Mouse (Mus musculus) midbrain, embryonic 16.5 days (tissue): Measurements from ENCODE around the gene Pex14. TPM values are rescaled to one million over a fixed set of nuclear protein-coding genes. Genes with fewer than 3 reads are reported as not detected.

Experiments used
- ATAC-seq: fragments of 200-750 bp; cut with Nextera tagmentation; 2 replicates; pipeline ENCODE4 v1.8.0; 2017; ENCODE audit warnings: moderate TSS enrichment
- H3K27ac ChIP-seq: fragments of 300-500 bp; sonication (generic); 2 replicates; pipeline ENCODE4 v1.5.1; 2014; ENCODE audit warnings: mild to moderate bottlenecking, low read length, mixed read lengths
- H3K27me3 ChIP-seq: fragments of 300-500 bp; sonication (generic); 2 replicates; pipeline ENCODE4 v1.6.1; 2014; ENCODE audit warnings: low read depth, low read length, mixed read lengths; ENCODE audit not compliant: control insufficient read depth, insufficient read depth
- H3K36me3 ChIP-seq: fragments of 300-500 bp; sonication (generic); 2 replicates; pipeline ENCODE4 v1.6.1; 2014; ENCODE audit warnings: mild to moderate bottlenecking, low read length, moderate library complexity, mixed read lengths; ENCODE audit not compliant: control insufficient read depth, insufficient read depth
- H3K4me1 ChIP-seq: fragments of 300-500 bp; sonication (generic); 2 replicates; pipeline ENCODE4 v1.6.1; 2014; ENCODE audit warnings: mild to moderate bottlenecking, low read length, mixed read lengths; ENCODE audit not compliant: control insufficient read depth, insufficient read depth
- H3K4me2 ChIP-seq: fragments of 300-500 bp; sonication (generic); 2 replicates; pipeline ENCODE4 v1.6.1; 2014; ENCODE audit warnings: mild to moderate bottlenecking, low read length, mixed read lengths
- H3K4me3 ChIP-seq: fragments of 300-500 bp; sonication (generic); 2 replicates; pipeline ENCODE4 v1.5.1; 2014; ENCODE audit warnings: low read depth, mild to moderate bottlenecking, low read length, moderate library complexity, mixed read lengths
- H3K9ac ChIP-seq: fragments of 300-500 bp; sonication (generic); 2 replicates; pipeline ENCODE4 v1.6.1; 2014; ENCODE audit warnings: low read depth, low read length, mixed read lengths
- H3K9me3 ChIP-seq: fragments of 300-500 bp; sonication (generic); replicated peaks from 2 replicates; pipeline ENCODE4 v1.6.1; 2014; ENCODE audit warnings: mild to moderate bottlenecking, low read length, mixed read lengths; ENCODE audit not compliant: control insufficient read depth, poor library complexity, severe bottlenecking
- WGBS: fragments of 180-500 bp; shearing (Covaris S2); extraction: QIAGEN DNeasy Blood & Tissue Kit; methylation state at CpG from one replicate; pipeline ENCODE4 v1.1.7; 2014; 5-methylcytosine and 5-hydroxymethylcytosine counted together
- polyA plus RNA-seq: library from polyadenylated mRNA; unstranded; fragments of >200 nt; fragmentation: Nextera tagmentation; extraction: Ambion mirVana; gene quantifications from 2 replicates; pipeline ENCODE4 v1.2.1, GENCODE M21; 2015

The Pex14 gene
- polyA plus RNA-seq, 1 experiment from 2014 or later = 57.0 TPM

DNA sequence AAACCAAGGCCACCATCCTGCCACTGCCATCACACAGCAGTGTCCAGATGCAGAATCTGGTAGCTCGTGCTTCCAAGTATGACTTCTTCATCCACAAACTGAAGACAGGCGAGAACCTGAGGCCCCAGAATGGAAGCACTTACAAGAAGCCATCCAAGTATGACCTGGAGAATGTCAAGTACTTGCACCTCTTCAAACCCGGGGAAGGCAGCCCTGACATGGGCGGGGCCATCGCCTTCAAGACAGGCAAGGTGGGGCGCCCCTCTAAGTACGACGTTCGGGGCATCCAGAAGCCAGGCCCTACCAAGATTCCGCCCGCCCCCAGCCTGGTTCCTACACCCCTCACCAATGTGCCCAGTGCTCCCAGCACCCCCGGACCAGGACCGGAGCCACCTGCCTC, 166.6 kb downstream of the Pex14 start:
- Histone ChIP-seq H3K4me2 (no peak overlapping the region), H3K27ac (no peak overlapping the region), H3K36me3 (no peaks in the 10 kb centered on the region), H3K4me1 (peaks cover 19% of the 10 kb centered on the region; the same call in 1 of the 2 replicates), H3K4me3 (no peak overlapping the region), H3K9ac (no peak overlapping the region), H3K9me3 (no peaks in the 10 kb centered on the region), H3K27me3 (peaks cover 3% of the 10 kb centered on the region)
- WGBS = 93% methylated on average over 13 of the region's 13 CpGs
- no peak for ATAC-seq

DNA sequence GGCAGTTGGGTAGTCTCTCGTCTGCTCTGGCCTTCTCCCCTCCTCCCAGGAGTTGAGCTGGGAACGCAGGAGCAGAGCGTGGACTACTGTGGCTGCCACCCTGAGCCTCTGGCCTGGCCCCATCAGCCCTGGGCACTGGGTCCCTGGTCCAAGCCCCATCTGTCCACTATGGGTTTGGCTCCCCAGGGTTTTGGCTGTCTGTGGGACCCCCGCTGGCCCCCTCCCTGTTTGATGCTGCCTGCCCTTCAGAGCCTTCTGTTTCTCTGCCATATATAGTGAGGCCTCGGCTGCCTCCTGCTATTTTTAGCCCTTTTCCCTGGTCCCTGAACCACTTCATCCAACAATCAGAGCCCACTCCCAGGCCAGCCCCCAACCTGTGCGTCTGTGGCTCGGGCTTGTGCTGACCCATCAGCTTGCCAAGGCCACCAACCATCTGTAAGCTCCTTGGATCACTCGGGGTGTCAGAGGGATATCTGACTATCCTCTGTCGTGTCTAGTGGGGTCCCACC, 168.9 kb downstream of the Pex14 start:
- peaks cover 9% of the 10 kb centered on the region for H3K27me3 ChIP-seq
- H3K4me1 ChIP-seq = peaks cover 19% of the 10 kb centered on the region; the same call in 1 of the 2 replicates
- 0 out of 2 replicates have a peak overlapping the region, but pooled peaks have one; percentile 5 for H3K27ac ChIP-seq
- no peaks in the 10 kb centered on the region for H3K9me3 ChIP-seq
- H3K4me2 ChIP-seq = no peak overlapping the region
- no peak overlapping the region for H3K4me3 ChIP-seq
- H3K9ac ChIP-seq = no peak overlapping the region
- H3K36me3 ChIP-seq = no peaks in the 10 kb centered on the region
- 53% methylated on average over 8 of the region's 9 CpGs for WGBS
- no peak for ATAC-seq

DNA sequence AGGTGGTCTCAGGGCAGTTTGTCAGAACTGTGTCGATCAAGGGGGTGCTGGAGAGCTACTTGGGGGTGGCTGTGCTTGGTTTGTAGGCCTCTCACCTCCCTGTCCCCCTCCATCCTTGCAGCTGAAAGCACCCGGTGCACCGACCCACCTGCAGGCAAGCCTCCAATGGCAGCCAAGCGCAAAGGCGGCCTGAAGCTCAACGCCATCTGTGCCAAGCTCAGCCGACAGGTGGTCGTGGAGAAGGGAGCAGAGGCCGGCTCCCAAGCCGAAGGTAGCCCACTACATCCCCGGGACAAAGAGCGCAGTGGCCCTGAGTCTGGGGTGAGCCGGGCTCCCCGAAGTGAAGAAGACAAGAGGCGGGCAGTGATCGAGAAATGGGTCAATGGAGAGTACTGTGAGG, 170.8 kb downstream of the Pex14 start:
- Histone ChIP-seq H3K27me3 (peaks cover 12% of the 10 kb centered on the region), H3K4me1 (peaks cover 23% of the 10 kb centered on the region; the same call in 1 of the 2 replicates), H3K4me2 (no peak overlapping the region), H3K9ac (no peak overlapping the region), H3K4me3 (no peak overlapping the region), H3K36me3 (no peaks in the 10 kb centered on the region), H3K27ac (no peak overlapping the region), H3K9me3 (no peaks in the 10 kb centered on the region)
- 91% methylated on average over 16 of the region's 16 CpGs for WGBS
- ATAC-seq = no peak

DNA sequence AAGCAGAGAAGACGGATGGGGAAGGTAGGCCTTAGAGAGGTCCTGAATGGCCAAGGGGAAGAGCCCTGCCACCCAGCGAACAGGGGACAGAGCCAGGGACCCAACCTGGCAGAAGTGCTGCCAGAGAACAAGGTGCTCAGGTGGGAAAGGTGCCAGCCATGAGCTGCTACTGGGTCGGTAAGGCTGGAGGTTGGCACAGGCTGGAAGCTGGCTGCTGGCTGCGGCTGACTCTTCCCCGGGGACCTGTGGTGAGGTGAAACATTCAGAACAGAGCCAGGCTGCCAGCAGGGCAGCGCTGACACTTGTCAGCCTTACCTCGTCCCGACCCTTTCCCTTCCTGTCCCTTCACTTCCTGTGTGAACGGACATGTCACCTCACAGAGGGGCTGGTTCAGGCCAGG, 171.4 kb downstream of the Pex14 start:
- ATAC-seq = no peak
- Histone ChIP-seq H3K4me2 (no peak overlapping the region), H3K9me3 (no peaks in the 10 kb centered on the region), H3K36me3 (no peaks in the 10 kb centered on the region), H3K27ac (no peak overlapping the region), H3K4me3 (no peak overlapping the region), H3K27me3 (peaks cover 12% of the 10 kb centered on the region), H3K4me1 (peaks cover 23% of the 10 kb centered on the region; the same call in 1 of the 2 replicates), H3K9ac (no peak overlapping the region)
- WGBS = 84% methylated on average over 9 of the region's 9 CpGs

DNA sequence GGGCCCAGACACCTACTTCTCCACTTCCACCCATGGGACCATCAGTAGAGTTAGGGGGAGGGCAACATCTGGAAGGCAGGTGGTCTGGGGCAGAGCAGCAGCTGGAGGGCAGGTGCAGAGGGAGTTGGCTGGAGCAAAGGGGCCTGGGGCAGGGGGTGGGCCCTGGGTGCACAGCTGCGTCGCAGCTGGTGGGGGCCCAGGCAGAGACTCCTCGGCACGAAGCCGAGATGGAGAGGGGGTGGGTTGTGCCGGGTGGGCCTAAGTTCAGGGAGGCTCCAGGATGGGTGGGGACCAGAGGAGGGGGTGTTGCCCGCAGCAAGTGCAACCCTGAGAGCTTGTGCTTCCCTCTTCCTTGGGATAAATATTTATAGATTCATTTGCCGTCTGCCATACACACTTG, 173.2 kb downstream of the Pex14 start:
- H3K4me1 ChIP-seq = peaks cover 35% of the 10 kb centered on the region
- no peak overlapping the region for H3K4me3 ChIP-seq
- no peak overlapping the region for H3K9ac ChIP-seq
- no peak overlapping the region for H3K4me2 ChIP-seq
- peaks cover 12% of the 10 kb centered on the region; the same call in 1 of the 2 replicates for H3K27me3 ChIP-seq
- H3K27ac ChIP-seq = no peak overlapping the region
- WGBS = 22% methylated on average over 8 of the region's 8 CpGs
- ATAC-seq = no peak
- no peaks in the 10 kb centered on the region for H3K36me3 ChIP-seq
- no peaks in the 10 kb centered on the region for H3K9me3 ChIP-seq

DNA sequence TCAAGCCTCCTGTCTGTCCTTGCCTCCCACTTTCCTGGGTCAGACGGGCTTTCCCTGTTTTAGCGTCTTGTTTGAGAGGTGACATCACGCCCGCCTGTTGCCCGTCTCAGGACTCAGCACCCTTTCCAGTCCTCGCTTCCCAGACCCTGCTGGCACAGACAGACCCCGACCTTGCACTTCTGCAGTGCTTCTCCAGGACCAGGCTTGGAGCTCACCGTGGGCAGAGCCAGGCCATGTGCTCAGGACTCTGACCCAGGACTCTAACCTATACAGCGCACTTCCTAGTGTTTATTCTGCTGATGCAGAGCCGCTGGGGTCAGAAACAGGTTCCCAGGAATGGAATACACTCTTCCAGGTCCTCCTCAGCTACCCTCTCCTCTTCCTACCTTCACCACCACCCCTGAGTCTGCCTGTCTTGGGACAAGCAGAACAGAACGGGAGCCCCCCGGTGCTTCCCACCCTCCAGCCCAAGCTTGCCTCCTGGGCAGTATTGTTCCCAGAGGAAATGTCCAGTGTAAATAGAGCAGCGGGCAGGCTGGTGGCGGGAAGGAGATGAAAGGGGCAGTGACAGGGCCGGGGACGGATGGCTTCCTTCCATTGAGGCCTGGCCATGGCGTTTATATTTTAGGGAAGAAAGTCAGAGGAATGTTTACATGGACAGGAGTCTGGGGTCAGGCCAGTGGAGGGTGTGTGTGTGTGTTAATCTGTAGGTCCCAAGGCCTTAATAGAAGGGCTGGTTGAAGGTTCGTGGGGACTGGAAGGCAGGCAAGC, 173.9 kb downstream of the Pex14 start:
- 26% methylated on average over 18 of the region's 18 CpGs for WGBS
- no peak overlapping the region for H3K27ac ChIP-seq
- no peaks in the 10 kb centered on the region for H3K9me3 ChIP-seq
- H3K9ac ChIP-seq = no peak overlapping the region
- no peak overlapping the region for H3K4me2 ChIP-seq
- H3K27me3 ChIP-seq = peaks cover 12% of the 10 kb centered on the region; the same call in 1 of the 2 replicates
- H3K4me3 ChIP-seq = no peak overlapping the region
- H3K36me3 ChIP-seq = no peaks in the 10 kb centered on the region
- H3K4me1 ChIP-seq = peaks cover 36% of the 10 kb centered on the region
- no peak for ATAC-seq

DNA sequence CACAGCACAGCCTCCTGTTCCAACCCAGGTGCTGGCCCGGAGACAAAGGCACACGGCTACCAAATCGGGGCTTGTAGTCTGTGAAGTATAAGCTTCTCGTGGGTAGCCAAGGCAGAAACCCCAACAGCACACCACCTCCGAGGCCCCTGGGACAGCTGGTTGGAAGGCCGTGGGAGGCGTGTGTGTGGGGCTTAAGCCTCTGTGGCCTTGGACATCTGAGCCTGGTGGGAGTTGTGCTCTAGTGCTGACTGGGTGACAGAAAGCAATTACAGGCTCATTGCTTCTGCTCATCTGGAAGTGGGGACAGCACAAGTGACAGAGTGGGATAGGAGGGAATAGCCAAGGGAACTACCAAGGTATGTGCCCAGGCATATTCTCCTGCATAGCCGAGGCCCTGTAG, 175.7 kb downstream of the Pex14 start:
- H3K4me1 ChIP-seq = peaks cover 32% of the 10 kb centered on the region
- no peaks in the 10 kb centered on the region for H3K36me3 ChIP-seq
- no peak overlapping the region for H3K4me2 ChIP-seq
- peaks cover 16% of the 10 kb centered on the region; the same call in 1 of the 2 replicates for H3K27me3 ChIP-seq
- ATAC-seq = no peak
- H3K4me3 ChIP-seq = no peak overlapping the region
- WGBS = 52% methylated on average over 8 of the region's 8 CpGs
- H3K27ac ChIP-seq = no peak overlapping the region
- H3K9me3 ChIP-seq = no peaks in the 10 kb centered on the region
- no peak overlapping the region for H3K9ac ChIP-seq

DNA sequence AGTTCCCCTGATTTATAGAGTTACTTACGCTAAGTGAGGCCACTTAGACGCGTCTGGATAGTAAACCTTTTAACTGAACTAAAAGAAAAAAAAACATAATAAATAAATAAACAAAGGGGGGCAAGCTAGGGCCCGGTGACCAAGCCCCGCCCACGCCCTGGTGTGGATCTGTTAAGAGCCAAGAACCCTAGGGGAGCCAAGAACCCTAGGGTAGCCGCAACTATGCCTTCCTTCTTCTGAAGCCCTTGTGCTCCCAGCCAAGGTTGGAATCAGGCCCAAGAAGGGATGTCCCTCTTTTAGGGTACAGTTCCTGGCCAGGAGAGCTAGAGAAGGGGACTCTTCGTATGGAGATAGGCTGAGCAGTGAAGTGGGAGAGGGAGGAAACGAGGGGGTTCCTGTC, 176.3 kb downstream of the Pex14 start:
- Histone ChIP-seq H3K4me1 (peaks cover 32% of the 10 kb centered on the region), H3K9me3 (no peaks in the 10 kb centered on the region), H3K9ac (no peak overlapping the region), H3K27me3 (peaks cover 16% of the 10 kb centered on the region; the same call in 1 of the 2 replicates), H3K4me2 (no peak overlapping the region), H3K4me3 (no peak overlapping the region), H3K36me3 (no peaks in the 10 kb centered on the region), H3K27ac (no peak overlapping the region)
- no peak for ATAC-seq
- WGBS = 80% methylated on average over 9 of the region's 9 CpGs

DNA sequence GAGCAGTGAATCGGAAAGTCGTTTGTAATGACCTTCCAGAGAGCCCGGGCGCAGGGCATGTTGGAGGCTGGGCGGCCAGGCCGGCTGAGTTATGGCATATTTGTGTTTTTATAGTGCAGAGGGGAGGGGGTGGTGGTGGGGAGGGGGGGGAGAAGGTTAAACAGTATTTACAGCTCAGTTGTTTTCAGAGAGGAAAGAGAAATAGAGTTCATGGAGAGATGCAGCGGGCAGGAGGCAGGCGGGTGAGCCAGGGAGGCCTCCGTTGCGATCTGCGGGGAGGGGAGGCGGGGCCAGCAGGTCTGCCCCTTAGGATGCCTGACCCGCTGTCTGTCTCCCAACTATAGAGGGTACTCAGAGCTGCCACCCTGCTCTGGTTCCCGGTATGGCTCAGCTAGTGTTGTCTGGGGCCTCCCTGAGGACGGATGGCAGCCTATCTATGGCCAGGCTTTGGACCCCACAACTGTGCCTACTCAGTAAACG, 177.4 kb downstream of the Pex14 start:
- 8% methylated on average over 16 of the region's 16 CpGs for WGBS
- Histone ChIP-seq H3K9ac (no peak overlapping the region), H3K36me3 (no peaks in the 10 kb centered on the region), H3K27me3 (peaks cover 16% of the 10 kb centered on the region; the same call in 1 of the 2 replicates), H3K4me1 (peaks cover 32% of the 10 kb centered on the region), H3K4me3 (0 out of 2 replicates have a peak overlapping the region, but pooled peaks have one; percentile 3), H3K9me3 (no peaks in the 10 kb centered on the region), H3K4me2 (peak overlapping the region; percentile 44), H3K27ac (no peak overlapping the region)
- peak; percentile 34; the same call in 1 of the 2 replicates for ATAC-seq
